Mouse (Mus musculus): Measurements from ENCODE around the gene Chd8.
A peak's percentile ranks its signal among the peaks of the same experiment; 100 is the strongest.

Chd8 gene

DNA sequence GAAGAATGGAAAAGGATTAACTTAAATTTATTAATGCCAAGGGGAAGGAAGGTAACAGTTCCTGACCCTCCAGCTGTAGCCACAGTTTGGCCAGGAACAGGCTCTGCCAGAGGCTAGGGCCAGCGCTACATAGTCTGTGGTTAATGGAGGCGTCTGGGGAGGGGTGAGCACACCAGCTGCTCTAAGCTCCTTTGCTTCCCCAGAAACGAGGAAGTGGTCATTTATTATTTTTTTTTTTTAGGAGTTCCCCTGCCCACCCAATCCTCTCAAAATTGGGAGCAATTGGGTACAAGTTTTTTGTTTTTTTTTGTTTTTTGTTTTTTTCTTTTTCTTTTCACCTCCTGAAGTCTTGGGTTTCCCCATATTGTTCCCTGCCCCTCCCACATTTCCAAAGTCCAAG lies 59.4 kb downstream of the Chd8 start:
- no peak for DNase-seq (ENCODE audit: low spot score)

- peak; percentile 65 for DNase-seq (ENCODE audit: low spot score)
These were observed 60.3 kb downstream of the Chd8 start, which contains the start of gene Supt16 for GRCm38 (mm10) chr14:52197156-52197878. Gene Supt16, minus strand, starts transcription at chr14:52197416.

DNA sequence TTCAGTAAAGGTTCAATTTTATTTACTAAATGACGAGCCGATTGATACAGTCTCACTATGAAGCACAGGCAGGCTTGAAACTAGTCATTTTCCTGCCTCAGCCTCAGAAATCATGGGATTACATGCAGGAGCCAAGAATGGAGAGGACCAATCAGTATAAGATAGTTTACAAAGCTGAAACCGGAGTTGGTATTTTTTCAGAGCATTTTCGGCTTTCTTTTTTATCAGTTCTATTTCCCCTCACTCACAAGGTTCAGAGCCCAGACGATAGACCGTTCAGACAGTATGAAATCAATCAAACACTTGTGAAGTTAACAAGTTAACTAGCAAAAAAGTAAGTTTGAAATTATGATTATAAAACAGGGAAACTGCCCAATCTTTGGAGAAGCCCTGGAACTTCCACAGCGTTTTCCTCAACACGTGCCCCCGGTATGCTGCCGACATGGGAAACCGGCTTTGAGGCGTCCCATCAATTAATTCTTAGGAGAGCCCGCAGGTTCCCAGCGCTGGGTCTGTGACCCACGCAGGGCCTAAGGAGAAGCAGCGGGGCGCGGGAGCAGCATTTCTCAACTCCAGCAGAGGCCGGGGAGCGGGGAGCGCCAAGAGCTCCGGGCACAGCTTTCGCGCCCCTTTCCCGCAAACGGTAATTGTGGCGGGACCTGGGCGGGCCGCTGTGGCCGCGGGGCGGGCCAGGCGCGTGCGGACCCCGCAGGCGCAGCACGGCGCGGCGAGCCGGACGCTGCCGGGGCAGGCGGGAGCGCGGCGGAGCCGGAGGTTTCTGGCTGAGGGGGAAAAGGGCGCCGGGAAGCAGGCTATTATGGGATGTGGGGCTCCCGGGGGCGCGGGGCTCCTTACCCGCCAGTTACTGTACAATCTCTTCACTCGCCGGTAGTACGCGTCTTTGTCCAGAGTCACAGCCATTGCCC lies 61.1 kb downstream of the Chd8 start:
- no peak for DNase-seq (ENCODE audit: low spot score)

DNA sequence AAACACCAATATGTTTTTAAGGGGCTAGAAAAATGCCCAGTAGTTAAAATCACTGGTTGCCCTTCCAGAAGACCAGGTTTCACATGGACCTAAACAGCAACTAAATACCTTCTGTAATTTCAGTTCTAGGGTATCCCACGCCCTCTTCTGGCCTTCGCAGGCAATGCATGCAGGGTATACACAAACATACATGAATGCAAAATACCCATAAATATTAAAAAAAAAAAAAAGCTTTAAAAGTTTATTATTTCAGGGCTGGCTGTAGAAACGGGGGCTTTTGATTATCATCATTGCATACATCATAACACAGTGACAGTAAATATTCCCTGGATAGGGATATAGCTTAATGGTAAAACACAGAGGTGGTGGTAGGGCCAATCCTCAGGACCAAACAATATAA lies 61.9 kb downstream of the Chd8 start:
- no peak for DNase-seq (ENCODE audit: low spot score)

GRCm38 (mm10) chr14:52190740-52191359 lies 66.7 kb downstream of the Chd8 start:
- no peak for DNase-seq (ENCODE audit: low spot score)

GRCm38 (mm10) chr14:52189519-52189918 lies 68.1 kb downstream of the Chd8 start:
- no peak for DNase-seq (ENCODE audit: low spot score)

DNA sequence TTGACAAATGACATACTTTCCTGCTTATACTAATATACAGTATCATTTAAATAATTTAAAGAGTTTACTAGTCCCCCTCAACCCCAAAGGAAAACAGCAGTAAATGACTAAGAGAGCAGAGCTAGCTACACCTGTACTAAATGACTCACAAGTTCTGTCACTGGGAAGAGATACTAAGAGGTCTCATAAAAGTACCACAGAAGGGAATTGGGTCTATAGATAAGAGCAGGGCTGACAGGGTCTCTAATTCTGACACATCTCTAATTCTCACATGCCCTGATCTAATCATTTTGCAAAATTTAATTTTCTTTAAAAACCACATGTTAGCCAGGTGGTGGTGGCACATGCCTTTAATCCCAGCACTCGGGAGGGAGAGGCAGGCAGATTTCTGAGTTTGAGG lies 68.8 kb downstream of the Chd8 start:
- DNase-seq (ENCODE audit: low spot score) = no peak

DNA sequence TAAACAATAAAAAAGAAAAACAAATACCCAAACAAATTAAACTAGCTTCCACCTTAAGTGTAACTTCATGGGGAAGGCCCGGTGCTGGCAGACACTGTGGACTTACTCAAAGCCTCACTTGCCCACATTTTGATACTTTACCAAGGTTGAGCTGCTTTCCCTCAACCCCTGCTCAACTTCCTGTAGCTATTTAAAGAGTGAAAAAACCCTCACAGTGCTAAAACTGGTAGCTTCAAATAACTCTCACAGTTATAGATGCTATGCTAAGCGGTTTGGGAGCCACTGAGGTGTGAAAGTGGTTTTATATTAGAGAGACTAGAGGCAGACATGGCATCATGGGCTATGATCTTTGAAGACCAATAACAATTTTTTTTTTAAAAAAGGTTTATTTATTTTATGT lies 91.0 kb downstream of the Chd8 start:
- no peak for DNase-seq (ENCODE audit: low spot score)

GRCm38 (mm10) chr14:52160911-52161310 lies 96.7 kb downstream of the Chd8 start:
- no peak for DNase-seq (ENCODE audit: low spot score)

DNA sequence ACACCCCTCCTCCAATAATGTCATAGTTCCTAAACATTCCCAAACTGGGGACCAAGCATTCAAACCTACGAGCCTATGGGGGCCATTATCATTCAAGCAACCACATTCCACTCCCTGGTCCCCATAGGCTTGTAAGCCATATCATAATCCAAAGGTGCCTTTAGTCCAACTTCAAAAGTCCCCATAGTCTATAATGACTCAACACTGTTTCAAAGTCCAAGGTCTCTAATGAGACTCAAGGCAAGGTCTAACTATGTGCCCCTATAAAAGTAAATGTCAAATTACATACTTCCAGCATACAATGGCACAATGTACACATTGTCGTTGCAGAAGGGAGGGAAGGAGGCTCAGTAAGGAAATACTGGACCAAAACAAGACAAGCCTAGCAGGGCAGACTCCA lies 102.6 kb downstream of the Chd8 start:
- no peak for DNase-seq (ENCODE audit: low spot score)

DNA sequence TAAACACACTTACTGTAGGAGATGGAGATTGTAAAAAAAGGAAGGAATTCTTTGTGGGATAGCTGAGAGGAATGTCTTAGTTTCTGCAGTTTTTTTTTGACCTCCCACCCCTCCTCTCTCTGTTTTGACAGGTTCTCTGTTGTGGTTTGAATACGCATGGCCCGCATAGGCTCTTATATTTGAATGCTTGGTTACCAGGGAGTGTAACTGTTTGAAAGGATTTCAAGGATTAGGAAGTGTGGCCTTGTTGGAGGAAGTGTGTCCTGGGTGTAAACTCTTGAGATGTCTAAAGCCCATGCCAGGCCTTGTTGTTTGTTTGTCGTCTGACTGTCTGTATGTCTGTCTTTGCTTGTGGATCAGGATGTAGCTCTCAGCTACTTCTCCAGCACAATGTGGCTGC lies 105.0 kb downstream of the Chd8 start:
- DNase-seq (ENCODE audit: low spot score) = no peak

- peak; percentile 22 for DNase-seq (ENCODE audit: low spot score)
These were observed 105.4 kb downstream of the Chd8 start for GRCm38 (mm10) chr14:52152179-52152578.

DNA sequence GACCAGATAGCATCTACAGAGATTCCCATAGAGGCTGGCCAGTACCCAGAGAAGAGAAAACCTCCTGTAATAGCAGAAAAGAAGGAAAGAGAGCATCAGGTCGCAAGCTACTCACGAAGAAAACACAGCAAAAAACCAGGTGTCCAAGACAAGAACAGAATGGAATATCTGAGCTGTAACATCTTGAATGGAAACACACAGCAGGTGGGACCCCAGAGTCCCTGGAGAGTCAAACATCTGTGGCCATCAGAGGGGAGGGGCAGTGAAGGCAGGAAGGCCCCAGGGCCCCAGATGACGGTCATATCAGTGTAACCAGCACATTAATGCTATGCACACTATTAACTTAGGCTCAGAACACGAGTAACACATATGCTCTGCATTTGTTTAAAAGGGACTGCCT lies 107.7 kb downstream of the Chd8 start:
- DNase-seq (ENCODE audit: low spot score) = no peak

All from left cerebral cortex, adult 11 months (tissue).